Mouse (Mus musculus) spleen, adult 2 months (tissue): Measurements from ENCODE around the gene Serpina10.

Experiments used
- CTCF ChIP-seq: fragments of 200-500 bp; IDR thresholded peaks from 2 replicates; pipeline ENCODE4 v1.5.1; 2011; ENCODE audit warnings: mild to moderate bottlenecking, inconsistent platforms; ENCODE audit not compliant: insufficient read depth, insufficient read length, insufficient replicate concordance; ENCODE audit errors: extremely low read depth
- POLR2A ChIP-seq: fragments of 200-500 bp; IDR thresholded peaks from 2 replicates; pipeline ENCODE4 v1.6.1; 2011; ENCODE audit warnings: low read depth, low read length, inconsistent platforms

DNA sequence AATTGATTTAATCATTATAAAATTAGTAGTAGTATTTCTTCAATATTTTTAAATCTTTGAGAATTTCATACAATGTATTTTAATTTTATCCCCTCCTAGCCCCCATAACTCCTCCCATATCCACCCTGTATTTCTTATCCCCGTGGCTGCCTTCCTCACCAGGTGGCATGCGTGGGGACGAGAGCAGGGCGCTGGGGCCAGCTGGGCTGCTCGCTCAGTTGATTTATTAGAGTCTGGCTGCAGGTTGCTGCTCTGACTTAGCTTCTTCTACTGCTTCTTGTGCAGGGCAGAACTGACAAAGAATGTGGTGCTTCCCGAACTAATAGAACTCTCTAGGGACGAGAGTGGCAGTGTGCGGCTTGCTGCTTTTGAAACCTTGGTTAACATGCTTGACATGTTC, 47.5 kb downstream of the Serpina10 start:
- no peak for TF ChIP-seq CTCF
- no peak for TF ChIP-seq POLR2A
